In the genomic region with DNA sequence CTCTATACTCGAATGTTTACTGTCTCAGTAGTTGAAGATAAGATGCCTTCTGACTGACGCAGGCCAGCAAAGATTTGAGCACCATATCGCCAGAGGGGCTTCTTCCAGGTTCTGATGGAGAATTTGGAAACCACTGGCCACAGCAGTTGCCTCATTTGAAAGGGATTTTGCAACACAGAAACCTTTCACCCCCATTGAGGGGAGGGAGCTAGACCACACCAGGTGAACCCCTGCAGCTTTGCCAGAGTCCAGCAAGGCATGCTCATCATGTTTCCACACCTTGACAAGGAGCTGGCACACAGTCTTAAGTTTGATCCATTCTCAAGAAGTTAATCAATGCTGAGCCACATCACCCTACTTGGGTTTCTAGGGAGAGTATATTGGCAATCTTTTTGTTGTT, we compare ENCODE assay signal across 35 mouse cellular contexts.
"Had no signal": no experiment of that assay in that cellular context is flagged by ENCODE, and none has a peak within 500 bp of the region (broad histone marks: within the 10 kb centered on the region; RNA-seq: fewer than 3 reads in every experiment).

No protein-coding gene starts in this region.

- H3K4me3 ChIP-seq: heart, embryonic 10.5 days; heart, embryonic 12.5 days; heart, embryonic 13.5 days; heart, embryonic 15.5 days; hindbrain, embryonic 10.5 days; hindbrain, embryonic 12.5 days; hindbrain, embryonic 13.5 days; hindbrain, embryonic 15.5 days; intestine, embryonic 15.5 days; kidney, embryonic 15.5 days; layer of hippocampus, adult 2 months had no signal

- H3K9me3 ChIP-seq: heart, embryonic 10.5 days; heart, embryonic 12.5 days; heart, embryonic 13.5 days; heart, embryonic 15.5 days; hindbrain, embryonic 10.5 days; hindbrain, embryonic 12.5 days; hindbrain, embryonic 13.5 days; hindbrain, embryonic 15.5 days; intestine, embryonic 15.5 days; kidney, embryonic 15.5 days had no signal

- H3K9ac ChIP-seq: heart, embryonic 12.5 days; heart, embryonic 13.5 days; heart, embryonic 15.5 days; hindbrain, embryonic 12.5 days; hindbrain, embryonic 13.5 days; hindbrain, embryonic 14.5 days; hindbrain, embryonic 15.5 days; intestine, embryonic 15.5 days; kidney, embryonic 15.5 days had no signal

- H3K4me1 ChIP-seq: heart, embryonic 10.5 days; hindbrain, embryonic 12.5 days; hindbrain, embryonic 13.5 days; hindbrain, embryonic 15.5 days; intestine, embryonic 15.5 days; kidney, embryonic 15.5 days had no signal

- H3K27me3 ChIP-seq: hindbrain, embryonic 12.5 days; hindbrain, embryonic 13.5 days; hindbrain, embryonic 15.5 days; intestine, embryonic 15.5 days had no signal

- H3K27ac ChIP-seq: heart, embryonic 10.5 days; heart, embryonic 13.5 days; heart, embryonic 15.5 days; hindbrain, embryonic 10.5 days; hindbrain, embryonic 12.5 days; hindbrain, embryonic 13.5 days; hindbrain, embryonic 14.5 days; hindbrain, embryonic 15.5 days; hindbrain, postnatal 0 days; intestine, embryonic 15.5 days; kidney, embryonic 15.5 days; kidney, postnatal 0 days; layer of hippocampus, adult 2 months had no signal

- ATAC-seq: hindbrain, embryonic 16.5 days; hindbrain, postnatal 0 days; inflammation-experienced regulatory T-cells, adult 6 months; intestine, embryonic 15.5 days; intestine, embryonic 16.5 days; intestine, postnatal 0 days had no signal

- H3K4me2 ChIP-seq: heart, embryonic 11.5 days; heart, embryonic 12.5 days; heart, embryonic 13.5 days; heart, embryonic 15.5 days; hindbrain, embryonic 12.5 days; hindbrain, embryonic 13.5 days; hindbrain, embryonic 14.5 days; hindbrain, embryonic 15.5 days; intestine, embryonic 15.5 days; kidney, embryonic 15.5 days had no signal

- H3K36me3 ChIP-seq: heart, embryonic 10.5 days; heart, embryonic 12.5 days; heart, embryonic 13.5 days; heart, embryonic 15.5 days; hindbrain, embryonic 10.5 days; hindbrain, embryonic 12.5 days; hindbrain, embryonic 13.5 days; hindbrain, embryonic 15.5 days; intestine, embryonic 15.5 days; kidney, embryonic 15.5 days had no signal

- DNase-seq: heart, postnatal 10 days; heart, postnatal 14 days; heart, postnatal 36 days; heart, postnatal 4 days; kidney, adult 11 months; kidney, adult 18-20 months; kidney, adult 2 months; kidney, adult 8-10 months; kidney, adult 9 months; kidney, postnatal 10 days; kidney, postnatal 14 days; kidney, postnatal 25 days; kidney, postnatal 36 days; kidney, postnatal 4 days; layer of hippocampus, adult 9-11 months; layer of hippocampus, postnatal 36 days had no signal
